ENCODE assay signal across 23 mouse cellular contexts in the genomic region with DNA sequence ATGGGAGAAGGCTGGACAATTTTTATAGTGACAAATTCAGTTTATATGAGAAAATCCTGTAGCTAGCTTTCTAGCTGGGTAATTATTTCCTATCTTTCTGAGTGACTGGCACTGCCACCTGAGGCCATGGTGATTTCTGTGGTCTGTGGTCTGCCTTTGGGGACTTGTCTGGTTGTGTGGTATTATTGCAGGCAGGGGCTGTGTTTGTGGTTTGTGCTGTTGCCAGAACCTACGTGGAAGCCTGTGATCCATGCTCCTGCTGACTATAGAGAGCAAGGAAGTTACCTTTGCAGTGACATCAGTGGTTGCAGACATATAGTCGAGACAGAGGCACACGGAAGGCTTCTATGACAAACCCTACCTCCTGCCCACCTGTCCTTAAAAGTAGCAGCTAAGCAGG.
"Had no signal": no experiment of that assay in that cellular context is flagged by ENCODE, and none has a peak within 500 bp of the region (broad histone marks: within the 10 kb centered on the region; RNA-seq: fewer than 3 reads in every experiment).

No protein-coding gene starts in this region.

- H3K4me1 ChIP-seq: heart, embryonic 12.5 days; hindbrain, embryonic 15.5 days; limb, embryonic 10.5 days; limb, embryonic 12.5 days had no signal

- H3K27ac ChIP-seq: hindbrain, embryonic 13.5 days; hindbrain, embryonic 15.5 days; hindbrain, postnatal 0 days; kidney, embryonic 15.5 days; kidney, postnatal 0 days; limb, embryonic 10.5 days; limb, embryonic 12.5 days; liver, embryonic 12.5 days; liver, embryonic 14.5 days had no signal

- ATAC-seq: hindbrain, postnatal 0 days; intestine, embryonic 16.5 days had no signal

- H3K9ac ChIP-seq: heart, embryonic 12.5 days; hindbrain, embryonic 13.5 days; hindbrain, embryonic 15.5 days; kidney, embryonic 15.5 days; limb, embryonic 12.5 days; liver, embryonic 12.5 days; liver, embryonic 14.5 days had no signal

- H3K9me3 ChIP-seq: hindbrain, embryonic 15.5 days; kidney, embryonic 15.5 days; limb, embryonic 10.5 days; liver, embryonic 12.5 days had no signal

- H3K36me3 ChIP-seq: heart, embryonic 12.5 days; hindbrain, embryonic 15.5 days; kidney, embryonic 15.5 days; limb, embryonic 10.5 days; limb, embryonic 12.5 days; liver, embryonic 12.5 days had no signal

- H3K4me3 ChIP-seq: heart, embryonic 12.5 days; hindbrain, embryonic 13.5 days; hindbrain, embryonic 15.5 days; kidney, embryonic 15.5 days; limb, embryonic 10.5 days; limb, embryonic 12.5 days; liver, embryonic 12.5 days had no signal

- H3K4me2 ChIP-seq: heart, embryonic 12.5 days; hindbrain, embryonic 13.5 days; hindbrain, embryonic 15.5 days; kidney, embryonic 15.5 days; limb, embryonic 12.5 days; liver, embryonic 12.5 days had no signal

- DNase-seq: gastrocnemius, postnatal 14 days; gastrocnemius, postnatal 36 days; heart, adult 18-20 months; heart, postnatal 10 days; heart, postnatal 36 days; kidney, adult 11 months; kidney, adult 2 months; kidney, adult 9 months; kidney, postnatal 14 days; kidney, postnatal 36 days; layer of hippocampus, adult 9-11 months; layer of hippocampus, postnatal 36 days had no signal

- H3K27me3 ChIP-seq: heart, embryonic 12.5 days; hindbrain, embryonic 13.5 days; hindbrain, embryonic 15.5 days; kidney, embryonic 15.5 days; limb, embryonic 12.5 days; liver, embryonic 12.5 days had no signal
